Mouse (Mus musculus): ENCODE measurements around the gene Gm17428. TPM values are rescaled to one million over a fixed set of nuclear protein-coding genes. Genes with fewer than 3 reads are reported as not detected.
A peak's percentile ranks its signal among the peaks of the same experiment; 100 is the strongest.

Gene Gm17428
- not detected for total RNA-seq (2021)

- no peak for DNase-seq
These were observed at the start of gene Gm17428 for GRCm38 (mm10) chr14:54976633-54977032. TSS of gene Gm17428 (plus strand) at chr14:54976933.

GRCm38 (mm10) chr14:54927296-54927695 is 49.4 kb upstream of the Gm17428 start:
- DNase-seq, result no peak

GRCm38 (mm10) chr14:54929801-54930200 is 46.9 kb upstream of the Gm17428 start:
- DNase-seq, result no peak

- peak; percentile 59 for DNase-seq
These were observed 46.3 kb upstream of the Gm17428 start for GRCm38 (mm10) chr14:54930431-54930830.

- DNase-seq, result no peak
These were observed 44.0 kb upstream of the Gm17428 start, which contains the start of gene Il25 for GRCm38 (mm10) chr14:54932645-54933150. TSS of gene Il25 (plus strand) at chr14:54932695.

GRCm38 (mm10) chr14:54935904-54936830 is 40.6 kb upstream of the Gm17428 start, which contains the start of gene Cmtm5:
TSS of gene Cmtm5 (plus strand) at chr14:54936261.
- peak; percentile 52 for DNase-seq

GRCm38 (mm10) chr14:54936831-54937160 is 39.9 kb upstream of the Gm17428 start:
- no peak for DNase-seq

GRCm38 (mm10) chr14:54937361-54938182 is 39.2 kb upstream of the Gm17428 start:
- DNase-seq, result peak; percentile 62

- DNase-seq, result peak; percentile 74
These were observed 38.1 kb upstream of the Gm17428 start for GRCm38 (mm10) chr14:54938431-54939219.

- peak; percentile 84 for DNase-seq
These were observed 37.1 kb upstream of the Gm17428 start for GRCm38 (mm10) chr14:54939434-54940175.

GRCm38 (mm10) chr14:54940176-54940530 is 36.6 kb upstream of the Gm17428 start:
- no peak for DNase-seq

- DNase-seq, result peak; percentile 35
These were observed 35.4 kb upstream of the Gm17428 start for GRCm38 (mm10) chr14:54941024-54941978.

- DNase-seq, result peak; percentile 28
These were observed 34.3 kb upstream of the Gm17428 start for GRCm38 (mm10) chr14:54942479-54942878.

GRCm38 (mm10) chr14:54943971-54944370 is 32.8 kb upstream of the Gm17428 start:
- DNase-seq, result peak; percentile 13

- peak; percentile 27 for DNase-seq
These were observed 31.8 kb upstream of the Gm17428 start for GRCm38 (mm10) chr14:54944939-54945338.

- DNase-seq, result peak; percentile 37
These were observed 30.6 kb upstream of the Gm17428 start for GRCm38 (mm10) chr14:54945975-54946704.

- DNase-seq, result peak; percentile 25
These were observed 29.7 kb upstream of the Gm17428 start for GRCm38 (mm10) chr14:54947008-54947407.

GRCm38 (mm10) chr14:54948781-54949180 is 28.0 kb upstream of the Gm17428 start:
- DNase-seq, result no peak

- no peak for DNase-seq
These were observed 26.2 kb upstream of the Gm17428 start for GRCm38 (mm10) chr14:54950493-54950892.
